Mouse (Mus musculus): ENCODE results near the gene Bicra. TPM values are rescaled to one million over a fixed set of nuclear protein-coding genes. Genes with fewer than 3 reads are reported as not detected.

Gene Bicra
- total and polyA plus RNA-seq, 3 experiments: 0.32 to 10.2 (median 2.2) TPM

DNA sequence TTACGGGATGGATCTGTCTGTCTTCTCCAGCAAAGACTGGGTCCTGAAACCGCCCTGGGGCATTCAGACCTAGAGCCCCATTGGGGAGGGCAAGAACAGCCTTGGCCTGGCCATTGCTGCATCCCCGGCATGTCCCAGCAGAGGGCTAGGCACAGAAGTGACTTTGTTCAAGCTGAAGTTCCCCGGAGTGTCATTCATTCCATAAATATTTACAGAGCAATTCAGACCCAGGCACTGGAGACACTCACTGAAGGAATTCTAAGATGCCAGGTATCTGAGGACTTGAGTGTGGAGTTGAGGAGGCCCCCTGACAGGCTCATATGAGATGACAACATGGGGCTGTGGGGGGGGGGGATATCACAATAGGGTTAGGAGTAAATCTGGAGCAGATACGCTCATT, 91.6 kb downstream of the Bicra start:
- H3K36me3 ChIP-seq (replicated peaks in 1 of 2; ENCODE audit: control insufficient read depth in 1 of 2, insufficient read depth in 1 of 2, low read length in 1 of 2): peaks cover 7 to 19% of the 10 kb centered on the region in 2 experiments
- dilution Hi-C loops (cut with MboI; ENCODE audit: extremely low pct_ligation_motif_present, extremely low pct_unique_long_range_greater_than_20kb, low sequenced_read_pairs): loop anchor here (25.0 kb wide), 1 partner anchor 206 kb away; no protein-coding TSS in a partner anchor

DNA sequence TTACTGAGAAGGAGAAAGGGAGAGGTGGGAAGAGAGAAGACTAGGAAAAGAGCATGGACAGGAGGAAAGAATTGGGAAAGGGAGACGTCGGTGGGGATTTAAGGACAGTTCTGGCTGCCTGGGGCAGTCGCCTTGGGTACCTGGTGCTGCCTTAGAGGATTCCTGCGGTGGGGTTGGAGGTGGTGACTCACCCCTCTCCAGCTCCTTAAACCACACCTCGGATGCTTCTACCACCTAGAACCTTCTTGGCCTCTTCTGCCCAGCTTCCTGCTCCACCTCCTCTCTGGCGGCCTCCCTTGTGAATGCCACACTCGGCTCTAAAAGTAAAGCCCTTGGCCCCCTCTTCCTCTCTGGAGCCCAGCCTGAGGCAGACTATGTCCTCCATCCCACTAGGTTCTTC, 92.2 kb downstream of the Bicra start:
- dilution Hi-C loops (cut with MboI; ENCODE audit: extremely low pct_ligation_motif_present, extremely low pct_unique_long_range_greater_than_20kb, low sequenced_read_pairs) (loop anchor here (25.0 kb wide), 1 partner anchor 207 kb away; no protein-coding TSS in a partner anchor), in situ Hi-C loops (cut with MboI; ENCODE audit: low pct_ligation_motif_present, low pct_unique_long_range_greater_than_20kb, low sequenced_read_pairs) (no loop called here)
- DNase-seq (ENCODE audit: extremely low read depth): no peak
- Histone ChIP-seq H3K79me2 (replicated peaks; ENCODE audit: control insufficient read depth, extremely low read depth, insufficient read depth, poor library complexity, severe bottlenecking) (no peaks in the 10 kb centered on the region), H3K27me3 (replicated peaks) (no peaks in the 10 kb centered on the region), H3K4me1 (ENCODE audit: control insufficient read depth in 1 of 2, insufficient read depth in 2 of 2) (no peaks in the 10 kb centered on the region), H3K4me3 (replicated peaks in 1 of 3; ENCODE audit: low read depth in 2 of 3, low read length in 2 of 3, poor library complexity in 1 of 3) (no peak overlapping the region), H3K4me2 (ENCODE audit: insufficient read depth, low read depth, poor library complexity, severe bottlenecking) (no peak overlapping the region), H3K9ac (ENCODE audit: insufficient read depth, low read depth) (no peak overlapping the region), H3K36me3 (replicated peaks in 1 of 2; ENCODE audit: control insufficient read depth in 1 of 2, insufficient read depth in 1 of 2, low read length in 1 of 2) (peaks cover 9 to 20% of the 10 kb centered on the region in 2 experiments), H3K27ac (ENCODE audit: insufficient read depth, low read depth) (no peak overlapping the region), H3K9me3 (replicated peaks; ENCODE audit: low read length) (peaks cover 6% of the 10 kb centered on the region)
- no peak for TF ChIP-seq SMC3 (IDR thresholded peaks at IDR 0.05; ENCODE audit: low read depth, low read length)
- TF ChIP-seq HCFC1 (IDR thresholded peaks at IDR 0.05; ENCODE audit: low read depth, low read length): no peak
- TF ChIP-seq E2F4 (IDR thresholded peaks at IDR 0.05; ENCODE audit: insufficient replicate concordance, low read depth, low read length): no peak
- TF ChIP-seq CHD1 (IDR thresholded peaks at IDR 0.05; ENCODE audit: low read depth, low read length): no peak
- TF ChIP-seq USF1 (IDR thresholded peaks at IDR 0.05; ENCODE audit: low read depth, low read length): no peak

More for the DNA sequence above, 91.6 kb downstream of the Bicra start:
- Histone ChIP-seq H3K27ac (ENCODE audit: insufficient read depth, low read depth) (no peak overlapping the region), H3K4me1 (ENCODE audit: control insufficient read depth in 1 of 2, insufficient read depth in 2 of 2) (no peaks in the 10 kb centered on the region), H3K79me2 (replicated peaks; ENCODE audit: control insufficient read depth, extremely low read depth, insufficient read depth, poor library complexity, severe bottlenecking) (no peaks in the 10 kb centered on the region), H3K4me2 (ENCODE audit: insufficient read depth, low read depth, poor library complexity, severe bottlenecking) (no peak overlapping the region), H3K27me3 (replicated peaks) (no peaks in the 10 kb centered on the region), H3K9me3 (replicated peaks; ENCODE audit: low read length) (peaks cover 6% of the 10 kb centered on the region), H3K9ac (ENCODE audit: insufficient read depth, low read depth) (no peak overlapping the region), H3K4me3 (replicated peaks in 1 of 3; ENCODE audit: low read depth in 2 of 3, low read length in 2 of 3, poor library complexity in 1 of 3) (no peak overlapping the region)
- no peak for DNase-seq (ENCODE audit: extremely low read depth)
- in situ Hi-C loops (cut with MboI; ENCODE audit: low pct_ligation_motif_present, low pct_unique_long_range_greater_than_20kb, low sequenced_read_pairs): no loop called here
- TF ChIP-seq MEF2A (IDR thresholded peaks at IDR 0.05; ENCODE audit: borderline replicate concordance, low read depth, low read length) (no peak), IRF4 (IDR thresholded peaks at IDR 0.05; ENCODE audit: low read depth, low read length) (no peak), ZC3H11A (IDR thresholded peaks at IDR 0.05; ENCODE audit: low read depth, low read length) (no peak), UBTF (IDR thresholded peaks at IDR 0.05; ENCODE audit: low read depth, low read length) (no peak), ELF1 (IDR thresholded peaks at IDR 0.05; ENCODE audit: low read depth, low read length) (no peak), USF1 (IDR thresholded peaks at IDR 0.05; ENCODE audit: low read depth, low read length) (no peak), PAX5 (IDR thresholded peaks at IDR 0.05; ENCODE audit: low read length) (no peak), MAZ (IDR thresholded peaks at IDR 0.05; ENCODE audit: low read depth, low read length) (no peak), TCF12 (IDR thresholded peaks at IDR 0.05; ENCODE audit: low read depth, low read length) (no peak), EP300 (IDR thresholded peaks at IDR 0.05; ENCODE audit: low read length) (no peak)
